Mouse (Mus musculus) ES-E14 (cell line): ENCODE measurements around the gene 1110008P14Rik. TPM values are rescaled to one million over a fixed set of nuclear protein-coding genes. Genes with fewer than 3 reads are reported as not detected.

Experiments used
- DNase-seq: peaks from one replicate; pipeline ENCODE4 v3.0.0-alpha.2; 2013; ENCODE audit warnings: low read depth, low spot score
- H3K27ac ChIP-seq: 2 replicates; pipeline ENCODE4 v1.5.1; 2012; ENCODE audit warnings: low read depth, mild to moderate bottlenecking, low read length, moderate library complexity, mixed read lengths; ENCODE audit not compliant: poor library complexity, insufficient read depth, severe bottlenecking
- H3K36me3 ChIP-seq: 2 replicates; pipeline ENCODE4 v1.6.1; 2012; ENCODE audit warnings: mild to moderate bottlenecking, low read length, moderate library complexity, mixed read lengths; ENCODE audit not compliant: control insufficient read depth, poor library complexity, insufficient read depth, severe bottlenecking
- H3K4me1 ChIP-seq, 2 experiments: fragments of 150-350 bp in 1 of 2; sonication (generic) in 1 of 2; 2 replicates each; pipeline ENCODE4 v1.6.1; 2012; ENCODE audit warnings: low read length in 2 of 2, mild to moderate bottlenecking in 1 of 2, mixed read lengths in 1 of 2; ENCODE audit not compliant: control insufficient read depth in 2 of 2, insufficient read depth in 2 of 2, poor library complexity in 1 of 2
- H3K4me3 ChIP-seq, 2 experiments: fragments of 150-350 bp in 1 of 2; sonication (generic) in 1 of 2; 2 replicates each; pipeline ENCODE4 v1.5.1; 2012; ENCODE audit warnings: low read length in 2 of 2, low read depth in 1 of 2, mild to moderate bottlenecking in 1 of 2, mixed read lengths in 1 of 2; ENCODE audit not compliant: insufficient read depth in 1 of 2, poor library complexity in 1 of 2, severe bottlenecking in 1 of 2
- H3K9ac ChIP-seq: 2 replicates; pipeline ENCODE4 v1.6.1; 2012; ENCODE audit warnings: low read depth, mild to moderate bottlenecking, low read length, mixed read lengths; ENCODE audit not compliant: poor library complexity, insufficient read depth, severe bottlenecking
- H3K9me3 ChIP-seq: fragments of 150-350 bp; sonication (generic); 2 replicates; pipeline ENCODE4 v1.6.1; 2012; ENCODE audit warnings: low read depth, mild to moderate bottlenecking, low read length; ENCODE audit not compliant: control insufficient read depth, insufficient read depth
- CHD2 ChIP-seq: IDR thresholded peaks from 2 replicates; pipeline ENCODE4 v1.6.1; 2014; ENCODE audit warnings: mild to moderate bottlenecking, low read depth, low read length, inconsistent platforms
- HCFC1 ChIP-seq: IDR thresholded peaks from 2 replicates; pipeline ENCODE4 v1.6.1; 2012; ENCODE audit warnings: low read length, inconsistent platforms, borderline replicate concordance; ENCODE audit not compliant: insufficient read depth
- MAFK ChIP-seq: IDR thresholded peaks from 2 replicates; pipeline ENCODE4 v1.6.1; 2014; ENCODE audit warnings: mild to moderate bottlenecking, low read depth, low read length, inconsistent platforms; ENCODE audit not compliant: insufficient read depth
- ZC3H11A ChIP-seq: IDR thresholded peaks from 2 replicates; pipeline ENCODE4 v1.6.1; 2012; ENCODE audit warnings: low read depth, mild to moderate bottlenecking, inconsistent platforms, low read length, borderline replicate concordance
- ZNF384 ChIP-seq: IDR thresholded peaks from 2 replicates; pipeline ENCODE4 v1.6.1; 2012; ENCODE audit warnings: low read depth, low read length, inconsistent platforms
- in situ Hi-C, 2 experiments: fragments of 600-800 bp; cut with MboI; formaldehyde crosslinking; loops; one replicate each; pipeline ENCODE4 v1.15.1; 2025; ENCODE audit warnings: low sequenced_read_pairs in 2 of 2, inconsistent platforms in 1 of 2; ENCODE audit not compliant: unreplicated experiment in 2 of 2
- total RNA-seq: library from RNA; depleted of rRNA; stranded (reverse); fragments of 300-350 nt; gene quantifications from 2 replicates; pipeline ENCODE4 v1.2.3, GENCODE M21; 2012

Gene 1110008P14Rik
- total RNA-seq, 1 experiment = 31.3 TPM

DNA sequence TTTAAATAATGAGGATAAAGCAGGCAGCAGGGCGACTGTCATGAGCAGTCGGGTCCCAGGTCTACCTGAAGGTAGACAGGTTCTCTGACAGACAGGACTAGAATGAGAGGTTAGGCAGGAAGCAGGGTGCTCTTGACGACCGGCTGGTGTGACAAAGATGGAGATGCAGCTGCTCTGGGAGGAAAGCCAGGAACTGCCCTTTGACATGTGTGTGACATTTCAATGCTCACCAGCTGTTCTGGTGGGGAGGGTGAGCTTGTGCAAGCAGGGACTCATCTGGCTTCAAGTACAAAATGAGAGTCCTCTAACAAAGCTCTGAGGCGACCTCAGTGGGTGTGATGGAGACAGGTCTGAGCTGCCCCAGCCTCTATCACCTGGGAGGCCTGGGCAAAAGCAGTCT is 32.2 kb upstream of the 1110008P14Rik start:
- Histone ChIP-seq H3K9me3 (no peaks in the 10 kb centered on the region), H3K4me3 (no peak overlapping the region), H3K4me1 (no peaks in the 10 kb centered on the region), H3K27ac (no peak overlapping the region), H3K36me3 (peaks cover 26% of the 10 kb centered on the region), H3K9ac (no peak overlapping the region)
- in situ Hi-C loops = no loop called here
- DNase-seq = no peak
- TF ChIP-seq ZNF384 (no peak), HCFC1 (no peak), CHD2 (no peak), ZC3H11A (no peak), MAFK (no peak)

DNA sequence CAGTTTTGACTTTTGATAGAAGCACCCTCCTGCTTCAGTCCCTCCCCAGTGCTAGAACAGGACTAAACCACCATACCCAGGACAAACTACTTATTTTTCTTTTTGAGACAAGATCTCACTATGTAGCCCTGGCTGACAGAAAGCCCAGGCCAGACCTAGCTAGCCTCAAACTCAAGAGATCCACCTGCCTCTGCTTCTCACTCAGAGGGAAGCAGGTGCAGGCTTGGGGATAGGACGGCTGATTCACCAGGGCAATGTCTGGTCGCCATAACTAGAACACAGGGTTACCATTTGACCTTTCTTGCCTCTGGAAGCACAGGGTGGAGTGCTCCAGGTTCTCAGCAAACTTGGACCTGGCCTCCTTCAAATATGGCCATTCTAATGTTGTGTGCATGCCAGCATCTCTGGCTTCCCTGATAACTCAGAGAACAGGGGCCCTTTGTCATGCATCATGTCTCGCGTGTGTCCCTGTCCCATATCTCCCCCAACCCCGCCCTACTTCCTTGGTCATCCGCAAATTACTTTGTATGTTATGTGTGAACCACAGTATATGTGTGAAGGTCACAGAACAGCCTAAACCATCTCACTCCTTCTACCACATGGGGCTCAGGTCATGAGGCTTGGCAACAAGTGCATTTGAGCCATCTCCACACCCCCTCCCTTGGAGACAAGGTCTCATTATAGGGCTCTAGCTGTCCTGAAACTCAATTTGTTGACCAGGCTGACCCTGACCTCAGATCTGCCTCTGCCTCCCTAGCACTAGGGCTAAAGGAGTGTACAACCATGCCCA is 31.2 kb upstream of the 1110008P14Rik start:
- Histone ChIP-seq H3K9ac (no peak overlapping the region), H3K9me3 (no peaks in the 10 kb centered on the region), H3K27ac (no peak overlapping the region), H3K4me1 (no peaks in the 10 kb centered on the region), H3K4me3 (no peak overlapping the region), H3K36me3 (peaks cover 26% of the 10 kb centered on the region)
- no peak for DNase-seq
- in situ Hi-C loops = no loop called here
- no peak for TF ChIP-seq ZNF384
- no peak for TF ChIP-seq ZC3H11A
- TF ChIP-seq MAFK = no peak
- no peak for TF ChIP-seq HCFC1
- TF ChIP-seq CHD2 = no peak

DNA sequence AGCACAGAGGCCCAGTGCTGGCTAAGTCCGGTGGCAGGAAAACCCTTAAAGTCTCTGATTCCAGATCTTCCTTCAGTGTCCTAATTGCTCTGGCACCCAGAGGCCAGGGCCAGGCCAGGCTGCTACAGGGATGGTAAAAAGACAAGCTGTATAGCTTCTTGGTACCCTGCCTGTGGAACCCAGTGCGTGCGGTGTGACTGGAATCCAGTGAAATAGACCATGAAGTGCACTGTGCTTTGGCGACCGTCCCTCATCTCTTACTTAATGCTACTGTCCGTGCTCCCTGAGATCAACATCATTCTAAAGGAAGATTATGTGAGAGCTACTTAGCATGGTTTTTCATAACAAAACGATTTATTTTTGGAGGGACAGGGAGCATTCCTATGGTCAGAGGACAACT is 29.7 kb upstream of the 1110008P14Rik start:
- H3K4me1 ChIP-seq = no peaks in the 10 kb centered on the region
- no peak overlapping the region for H3K4me3 ChIP-seq
- no peaks in the 10 kb centered on the region for H3K9me3 ChIP-seq
- no peak for TF ChIP-seq MAFK
- no peak overlapping the region for H3K9ac ChIP-seq
- DNase-seq = no peak
- in situ Hi-C loops = no loop called here
- H3K36me3 ChIP-seq = peaks cover 13% of the 10 kb centered on the region
- H3K27ac ChIP-seq = no peak overlapping the region

DNA sequence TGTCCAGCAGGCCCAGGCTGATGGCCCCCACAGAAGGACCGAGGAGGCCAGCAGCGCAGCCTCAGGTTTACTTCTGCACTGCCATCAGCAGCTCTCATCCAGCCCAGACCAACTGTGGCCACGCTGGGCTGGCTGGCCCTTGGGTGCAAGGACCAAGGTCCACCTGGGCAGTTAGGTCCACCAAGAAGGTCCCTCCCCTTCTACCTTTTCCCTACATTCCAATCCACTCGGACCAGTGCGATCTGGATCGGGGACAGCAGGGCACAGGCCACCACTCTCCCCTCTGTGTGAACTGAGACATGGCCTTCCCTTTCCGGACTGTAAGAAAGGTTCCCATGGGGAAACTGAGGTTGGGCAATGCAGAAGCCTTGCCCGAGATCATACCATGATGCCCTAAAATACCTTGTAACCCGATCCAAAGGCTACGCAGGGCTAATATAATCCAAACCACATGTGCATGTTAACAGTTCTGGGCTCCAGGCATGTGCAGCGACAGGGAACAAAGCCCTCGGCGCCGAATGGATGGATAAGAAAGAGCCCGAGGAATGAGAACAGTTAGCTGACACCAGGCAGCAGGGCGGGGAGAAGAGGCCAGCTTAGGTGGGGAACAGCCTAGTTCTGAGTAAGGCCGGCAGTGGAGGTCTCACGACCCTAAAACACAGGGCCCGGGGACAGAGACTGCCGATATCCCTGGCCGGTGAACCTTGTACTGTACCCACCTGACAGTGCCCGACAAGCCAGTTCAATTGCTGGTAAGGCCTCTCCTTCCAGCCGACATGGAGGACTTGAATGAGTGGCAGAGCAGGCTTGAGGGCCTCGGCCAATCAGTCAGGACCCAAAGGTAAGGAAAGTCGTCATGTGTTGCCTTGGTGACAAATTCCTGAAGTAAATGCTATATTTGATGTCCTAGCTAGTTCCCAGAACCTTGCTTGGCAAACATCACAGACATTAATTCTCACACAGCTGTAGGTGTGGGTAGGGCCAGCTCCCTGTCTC is 27.0 kb upstream of the 1110008P14Rik start:
- Histone ChIP-seq H3K36me3 (no peaks in the 10 kb centered on the region), H3K27ac (no peak overlapping the region), H3K4me1 (peaks cover 0 to 2% of the 10 kb centered on the region in 2 experiments; a peak in 1 of 4 replicates), H3K9ac (no peak overlapping the region), H3K4me3 (no peak overlapping the region), H3K9me3 (no peaks in the 10 kb centered on the region)
- in situ Hi-C loops = no loop called here
- no peak for DNase-seq
- TF ChIP-seq CHD2 (no peak), HCFC1 (no peak), MAFK (no peak), ZC3H11A (no peak), ZNF384 (no peak)
